Mouse (Mus musculus): ENCODE results near the gene Gm4707. TPM values are rescaled to one million over a fixed set of nuclear protein-coding genes. Genes with fewer than 3 reads are reported as not detected.
"Not testable (repeated sequence)": the region's sequence is repeated elsewhere in the genome, so short reads cannot be mapped to it uniquely, and the experiment has no call there.

Gene Gm4707
- polyA plus RNA-seq, 1 experiment from 2014 or later, result 7.4 TPM

DNA sequence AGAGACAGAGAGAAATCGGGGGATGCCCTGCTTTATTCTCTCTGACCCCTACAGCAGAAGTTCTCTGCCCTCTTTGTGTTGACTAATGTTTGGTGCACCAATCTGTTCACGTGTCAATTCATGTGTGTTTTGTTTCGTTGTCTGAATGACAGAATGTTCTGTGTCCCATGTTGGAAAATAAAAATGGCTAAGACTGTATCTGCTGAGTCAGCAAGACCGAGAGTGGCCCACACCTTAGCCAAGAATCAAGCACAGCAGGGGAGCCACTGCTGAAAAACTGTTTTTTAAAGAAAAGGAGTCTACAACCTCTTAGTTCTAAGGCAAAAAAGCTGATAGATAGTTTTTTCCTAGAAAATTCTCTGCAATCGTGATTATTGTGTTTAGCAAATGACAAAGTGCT is 40.3 kb downstream of the Gm4707 start:
- 87% methylated on average over 5 of the region's 5 CpGs for WGBS
- not testable (repeated sequence) for ATAC-seq (ENCODE audit: low FRiP score, low read depth); H3K27ac ChIP-seq; H3K27me3 ChIP-seq; H3K4me1 ChIP-seq; H3K9ac ChIP-seq; H3K4me2 ChIP-seq (replicated peaks); H3K4me3 ChIP-seq
- H3K9me3 ChIP-seq, result peaks cover 15% of the 10 kb centered on the region
- peaks cover 59% of the 10 kb centered on the region for H3K36me3 ChIP-seq

DNA sequence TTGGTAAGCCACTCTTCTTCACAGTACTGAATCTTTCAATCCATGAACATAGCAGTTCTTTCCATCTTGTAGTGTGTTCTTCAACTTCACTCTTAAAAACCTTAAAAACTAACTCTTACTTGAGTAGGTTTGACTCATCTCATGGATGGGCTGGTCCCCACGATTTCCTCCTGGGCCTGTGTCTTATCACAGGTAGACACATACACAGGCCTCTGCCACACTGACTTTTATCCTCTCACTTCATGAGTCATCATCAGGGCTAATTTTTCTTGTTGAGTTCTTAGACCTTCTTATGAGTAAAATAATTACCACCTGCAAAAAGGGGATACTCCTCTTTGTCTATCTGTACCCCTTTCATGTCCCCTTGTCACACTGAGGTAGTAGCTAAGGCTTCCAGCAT is 42.7 kb downstream of the Gm4707 start:
- H3K9ac ChIP-seq, result no peak overlapping the region
- ATAC-seq (ENCODE audit: low FRiP score, low read depth), result no peak
- H3K27me3 ChIP-seq, result no peaks in the 10 kb centered on the region
- no peak overlapping the region for H3K4me3 ChIP-seq
- H3K4me2 ChIP-seq (replicated peaks), result no peak overlapping the region
- H3K27ac ChIP-seq, result no peak overlapping the region
- peaks cover 7% of the 10 kb centered on the region for H3K9me3 ChIP-seq
- peaks cover 46% of the 10 kb centered on the region for H3K36me3 ChIP-seq
- 98% methylated on average over 1 of the region's 1 CpGs for WGBS
- H3K4me1 ChIP-seq, result no peaks in the 10 kb centered on the region

Other genes starting within 250 kb of the Gm4707 start
- gene Emilin2, start 147.9 kb downstream of the Gm4707 start, polyA plus RNA-seq (2015; fragmentation: Nextera tagmentation; extraction: Ambion mirVana), result 18.6 and 19.1 TPM in 2 replicates
- gene Smchd1, start 15.4 kb upstream of the Gm4707 start, polyA plus RNA-seq (2015; fragmentation: Nextera tagmentation; extraction: Ambion mirVana), result 72.3 and 81.5 TPM in 2 replicates
- gene Ndc80, start 66.9 kb upstream of the Gm4707 start, polyA plus RNA-seq (2015; fragmentation: Nextera tagmentation; extraction: Ambion mirVana), result 45.6 and 46.6 TPM in 2 replicates
- gene Spdya, start 92.1 kb upstream of the Gm4707 start, polyA plus RNA-seq (2015; fragmentation: Nextera tagmentation; extraction: Ambion mirVana), result 1.4 and 1.5 TPM in 2 replicates
- 75.9 and 82.1 TPM in 2 replicates for gene Wdr43, start 156.0 kb upstream of the Gm4707 start, polyA plus RNA-seq (2015; fragmentation: Nextera tagmentation; extraction: Ambion mirVana)
- gene Togaram2, start 213.3 kb upstream of the Gm4707 start, polyA plus RNA-seq (2015; fragmentation: Nextera tagmentation; extraction: Ambion mirVana), result 0.06 TPM in 1 of 2 replicates, not detected in the other

Data from limb, embryonic 13.5 days (tissue).